Mouse (Mus musculus) hindbrain, embryonic 15.5 days (tissue): Measurements from ENCODE around the gene Arhgap42. TPM values are rescaled to one million over a fixed set of nuclear protein-coding genes. Genes with fewer than 3 reads are reported as not detected.
A peak's percentile ranks its signal among the peaks of the same experiment; 100 is the strongest.

Experiments used
- ATAC-seq: fragments of 200-750 bp; cut with Nextera tagmentation; 2 replicates; pipeline ENCODE4 v1.8.0; 2017; ENCODE audit warnings: low read depth, moderate number of reproducible peaks, moderate TSS enrichment; ENCODE audit not compliant: low FRiP score
- H3K27ac ChIP-seq: fragments of 300-500 bp; sonication (generic); replicated peaks from 2 replicates; pipeline ENCODE4 v1.5.1; 2015; ENCODE audit warnings: mild to moderate bottlenecking, inconsistent platforms
- H3K27me3 ChIP-seq: fragments of 300-500 bp; sonication (generic); 2 replicates; pipeline ENCODE4 v1.6.1; 2015; ENCODE audit warnings: control low read depth, inconsistent platforms
- H3K36me3 ChIP-seq: fragments of 300-500 bp; sonication (generic); 2 replicates; pipeline ENCODE4 v1.6.1; 2015; ENCODE audit warnings: control low read depth, inconsistent platforms
- H3K4me1 ChIP-seq: fragments of 300-500 bp; sonication (generic); replicated peaks from 2 replicates; pipeline ENCODE4 v1.6.1; 2015; ENCODE audit warnings: control low read depth, inconsistent platforms
- H3K4me2 ChIP-seq: fragments of 300-500 bp; sonication (generic); 2 replicates; pipeline ENCODE4 v1.6.1; 2015; ENCODE audit warnings: moderate library complexity, mild to moderate bottlenecking, inconsistent platforms
- H3K4me3 ChIP-seq: fragments of 300-500 bp; sonication (generic); 2 replicates; pipeline ENCODE4 v1.5.1; 2015; ENCODE audit warnings: mild to moderate bottlenecking, inconsistent platforms
- H3K9ac ChIP-seq: fragments of 300-500 bp; sonication (generic); 2 replicates; pipeline ENCODE4 v1.6.1; 2015; ENCODE audit warnings: inconsistent platforms
- H3K9me3 ChIP-seq: fragments of 300-500 bp; sonication (generic); 2 replicates; pipeline ENCODE4 v1.6.1; 2016; ENCODE audit warnings: control low read depth, inconsistent platforms
- whole genome bisulfite sequencing: fragments of 180-500 bp; shearing (Covaris S2); methylation state at CpG from one replicate; pipeline ENCODE4 v1.1.7; 2015; 5-methylcytosine and 5-hydroxymethylcytosine counted together
- polyA plus RNA-seq: library from polyadenylated mRNA; unstranded; fragments of >200 nt; fragmentation: Nextera tagmentation; extraction: Ambion mirVana; gene quantifications from 2 replicates; pipeline ENCODE4 v1.2.1, GENCODE M21; 2015

The Arhgap42 gene
- polyA plus RNA-seq, 1 experiment from 2014 or later, result 18.1 TPM

GRCm38 (mm10) chr9:9083441-9083840 lies 155.5 kb downstream of the Arhgap42 start:
- H3K4me2 ChIP-seq, result no peak overlapping the region
- no peaks in the 10 kb centered on the region for H3K4me1 ChIP-seq
- no peaks in the 10 kb centered on the region for H3K27me3 ChIP-seq
- ATAC-seq, result no peak
- H3K27ac ChIP-seq, result no peak overlapping the region
- H3K9me3 ChIP-seq, result no peaks in the 10 kb centered on the region
- H3K36me3 ChIP-seq, result no peaks in the 10 kb centered on the region
- WGBS, result 89% methylated on average over 2 of the region's 2 CpGs
- H3K9ac ChIP-seq, result no peak overlapping the region
- H3K4me3 ChIP-seq, result no peak overlapping the region

DNA sequence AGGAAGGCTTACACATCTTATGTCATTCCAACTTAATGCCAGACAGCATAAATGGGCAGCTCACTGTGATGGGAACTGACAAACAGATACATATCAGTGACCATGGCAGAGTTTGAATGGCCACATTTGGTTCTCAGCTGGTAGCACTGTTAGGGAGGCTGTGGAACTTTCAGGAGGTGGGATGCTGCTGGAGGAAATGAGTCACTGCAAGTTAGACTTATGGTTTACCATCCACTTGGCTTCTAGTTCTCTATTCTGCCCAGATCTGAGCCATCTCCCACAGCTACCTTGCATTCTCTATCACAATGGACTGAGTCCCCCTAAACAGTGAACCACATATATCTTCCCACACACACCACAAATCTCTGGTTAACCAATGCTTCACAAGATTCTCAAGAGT lies 186.0 kb downstream of the Arhgap42 start:
- Histone ChIP-seq H3K4me1 (no peaks in the 10 kb centered on the region), H3K9ac (no peak overlapping the region), H3K36me3 (no peaks in the 10 kb centered on the region), H3K4me2 (no peak overlapping the region), H3K9me3 (no peaks in the 10 kb centered on the region), H3K4me3 (no peak overlapping the region), H3K27me3 (no peaks in the 10 kb centered on the region), H3K27ac (no peak overlapping the region)
- no peak for ATAC-seq

DNA sequence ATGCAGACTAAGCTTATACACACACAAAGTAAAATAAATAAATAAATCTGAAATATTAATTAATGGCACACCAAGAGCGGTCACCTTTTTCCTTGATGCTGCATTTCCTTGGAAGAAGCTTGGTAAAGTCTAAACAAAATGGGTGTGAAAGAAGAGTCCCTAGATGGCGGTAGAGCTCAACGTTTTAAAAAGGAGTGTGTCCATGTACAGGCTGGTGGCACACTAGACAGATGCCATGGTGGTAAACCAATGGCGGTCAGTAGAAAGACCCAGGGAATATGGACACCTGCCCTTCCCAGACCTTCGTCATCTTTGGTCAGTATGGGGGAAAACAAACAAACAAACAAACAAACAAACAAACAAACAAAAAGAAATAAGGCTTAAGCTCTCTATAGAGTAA lies 187.7 kb downstream of the Arhgap42 start:
- no peak overlapping the region for H3K27ac ChIP-seq
- no peaks in the 10 kb centered on the region for H3K36me3 ChIP-seq
- no peaks in the 10 kb centered on the region for H3K9me3 ChIP-seq
- 51% methylated on average over 5 of the region's 5 CpGs for WGBS
- no peak overlapping the region for H3K9ac ChIP-seq
- H3K4me3 ChIP-seq, result no peak overlapping the region
- H3K4me1 ChIP-seq, result no peaks in the 10 kb centered on the region
- ATAC-seq, result 0 out of 2 replicates have a peak, but pooled peaks have one; percentile 63
- no peak overlapping the region for H3K4me2 ChIP-seq
- H3K27me3 ChIP-seq, result no peaks in the 10 kb centered on the region

GRCm38 (mm10) chr9:9049202-9049601 lies 189.7 kb downstream of the Arhgap42 start:
- WGBS, result 54% methylated on average over 3 of the region's 3 CpGs

DNA sequence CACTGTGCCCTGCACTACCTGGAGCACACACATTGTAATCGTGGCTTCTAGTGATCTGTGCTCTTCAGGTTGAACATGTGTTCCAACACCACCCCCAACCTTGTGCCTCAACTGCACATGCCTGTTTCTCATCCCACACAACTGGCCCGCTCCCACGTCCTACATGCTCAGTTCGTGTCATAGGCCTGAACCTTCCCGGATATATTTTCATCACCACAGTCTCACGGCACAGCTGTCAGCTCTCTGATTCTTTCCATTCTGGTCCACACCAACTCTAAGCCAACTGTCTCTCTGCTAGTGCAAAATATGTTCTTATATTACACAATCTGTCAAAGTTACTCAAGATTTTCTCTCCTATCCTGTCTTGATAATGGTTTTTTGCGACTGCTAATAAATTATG lies 197.9 kb downstream of the Arhgap42 start:
- no peak overlapping the region for H3K9ac ChIP-seq
- no peak overlapping the region for H3K4me2 ChIP-seq
- 96% methylated on average over 7 of the region's 7 CpGs for WGBS
- H3K4me3 ChIP-seq, result no peak overlapping the region
- no peaks in the 10 kb centered on the region for H3K9me3 ChIP-seq
- H3K4me1 ChIP-seq, result no peaks in the 10 kb centered on the region
- no peak for ATAC-seq
- H3K36me3 ChIP-seq, result no peaks in the 10 kb centered on the region
- H3K27ac ChIP-seq, result no peak overlapping the region
- no peaks in the 10 kb centered on the region for H3K27me3 ChIP-seq

More at GRCm38 (mm10) chr9:9049202-9049601, 189.7 kb downstream of the Arhgap42 start:
- Histone ChIP-seq H3K36me3 (no peaks in the 10 kb centered on the region), H3K9ac (no peak overlapping the region), H3K4me3 (no peak overlapping the region), H3K4me2 (no peak overlapping the region), H3K9me3 (no peaks in the 10 kb centered on the region), H3K27ac (no peak overlapping the region), H3K27me3 (no peaks in the 10 kb centered on the region), H3K4me1 (no peaks in the 10 kb centered on the region)
- no peak for ATAC-seq

GRCm38 (mm10) chr9:9037017-9037671 lies 201.8 kb downstream of the Arhgap42 start:
- Histone ChIP-seq H3K4me1 (no peaks in the 10 kb centered on the region), H3K4me3 (no peak overlapping the region)
- 78% methylated on average over 3 of the region's 3 CpGs for WGBS

GRCm38 (mm10) chr9:9027904-9028303 lies 211.0 kb downstream of the Arhgap42 start:
- no peak overlapping the region for H3K9ac ChIP-seq
- WGBS, result 53% methylated on average over 3 of the region's 3 CpGs
- no peaks in the 10 kb centered on the region for H3K9me3 ChIP-seq
- no peak overlapping the region for H3K27ac ChIP-seq
- H3K4me3 ChIP-seq, result no peak overlapping the region
- no peaks in the 10 kb centered on the region for H3K36me3 ChIP-seq
- no peaks in the 10 kb centered on the region for H3K4me1 ChIP-seq
- no peak for ATAC-seq
- H3K27me3 ChIP-seq, result no peaks in the 10 kb centered on the region
- no peak overlapping the region for H3K4me2 ChIP-seq

More at GRCm38 (mm10) chr9:9037017-9037671, 201.8 kb downstream of the Arhgap42 start:
- Histone ChIP-seq H3K9me3 (no peaks in the 10 kb centered on the region), H3K4me2 (no peak overlapping the region), H3K27ac (no peak overlapping the region), H3K36me3 (no peaks in the 10 kb centered on the region), H3K27me3 (no peaks in the 10 kb centered on the region), H3K9ac (no peak overlapping the region)
- ATAC-seq, result no peak

- H3K4me1 ChIP-seq, result no peaks in the 10 kb centered on the region
- H3K4me3 ChIP-seq, result no peak overlapping the region
- WGBS, result 2% methylated on average over 5 of the region's 5 CpGs
- H3K27ac ChIP-seq, result no peak overlapping the region
- no peak overlapping the region for H3K4me2 ChIP-seq
- no peak overlapping the region for H3K9ac ChIP-seq
- H3K9me3 ChIP-seq, result no peaks in the 10 kb centered on the region
- no peaks in the 10 kb centered on the region for H3K36me3 ChIP-seq
- no peak for ATAC-seq
- H3K27me3 ChIP-seq, result no peaks in the 10 kb centered on the region
These were observed 211.5 kb downstream of the Arhgap42 start for GRCm38 (mm10) chr9:9027445-9027844.

- ATAC-seq, result no peak
- H3K4me3 ChIP-seq, result no peak overlapping the region
- H3K9me3 ChIP-seq, result no peaks in the 10 kb centered on the region
- no peak overlapping the region for H3K9ac ChIP-seq
- no peak overlapping the region for H3K4me2 ChIP-seq
- no peak overlapping the region for H3K27ac ChIP-seq
- no peaks in the 10 kb centered on the region for H3K27me3 ChIP-seq
- peaks cover 3% of the 10 kb centered on the region; the same call in 1 of the 2 replicates for H3K36me3 ChIP-seq
- 95% methylated on average over 2 of the region's 2 CpGs for WGBS
- no peaks in the 10 kb centered on the region for H3K4me1 ChIP-seq
These were observed 223.8 kb downstream of the Arhgap42 start for GRCm38 (mm10) chr9:9015108-9015507.

DNA sequence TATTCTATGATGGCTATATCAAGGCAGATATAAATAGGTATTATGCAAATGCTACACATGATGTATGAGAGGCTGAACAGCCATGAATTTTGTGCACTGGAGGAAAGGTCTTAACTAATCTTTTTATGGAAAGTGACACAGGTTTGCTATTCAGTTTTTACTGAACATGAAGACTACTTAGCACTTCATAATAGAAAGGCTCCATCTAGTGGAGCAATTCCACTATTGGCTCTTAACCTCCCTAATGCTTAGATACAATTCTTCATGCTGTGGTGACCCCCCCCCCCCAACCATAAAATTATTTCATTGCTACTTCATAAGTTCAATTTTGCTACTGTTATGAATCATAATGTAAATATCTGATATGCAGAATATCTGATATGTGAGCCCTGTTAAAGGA lies 237.7 kb downstream of the Arhgap42 start:
- Histone ChIP-seq H3K4me3 (no peak overlapping the region), H3K27ac (no peak overlapping the region), H3K27me3 (no peaks in the 10 kb centered on the region), H3K9me3 (no peaks in the 10 kb centered on the region), H3K4me1 (no peaks in the 10 kb centered on the region), H3K9ac (no peak overlapping the region), H3K36me3 (peaks cover 7% of the 10 kb centered on the region; the same call in 1 of the 2 replicates), H3K4me2 (no peak overlapping the region)
- ATAC-seq, result no peak

DNA sequence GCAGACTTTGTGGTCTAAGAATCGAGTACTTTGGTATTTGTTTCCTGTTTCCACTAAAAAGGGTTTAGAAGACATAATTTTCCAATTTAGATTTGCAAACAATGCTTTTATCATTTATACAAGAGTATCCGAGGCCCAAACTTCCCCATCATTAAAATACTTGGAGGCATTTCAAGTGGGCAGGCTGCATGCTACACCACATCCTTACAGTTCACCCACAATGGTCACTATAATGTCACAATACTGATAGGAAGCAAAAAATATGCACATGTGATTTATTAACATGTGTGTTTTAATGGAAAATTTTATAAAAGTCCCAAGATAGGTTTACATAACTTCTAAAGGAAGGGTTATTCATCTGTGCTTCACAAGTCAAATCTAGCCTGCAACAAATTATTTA lies 242.4 kb downstream of the Arhgap42 start:
- Histone ChIP-seq H3K27me3 (no peaks in the 10 kb centered on the region), H3K4me2 (no peak overlapping the region), H3K4me3 (no peak overlapping the region), H3K9me3 (no peaks in the 10 kb centered on the region), H3K4me1 (no peaks in the 10 kb centered on the region), H3K27ac (no peak overlapping the region), H3K9ac (no peak overlapping the region), H3K36me3 (0 out of 2 replicates have a peak, but pooled peaks cover 3% of the 10 kb centered on the region)
- no peak for ATAC-seq
- 83% methylated on average over 2 of the region's 2 CpGs for WGBS

- Histone ChIP-seq H3K36me3 (no peaks in the 10 kb centered on the region), H3K27me3 (no peaks in the 10 kb centered on the region), H3K27ac (no peak overlapping the region), H3K4me3 (no peak overlapping the region), H3K9me3 (no peaks in the 10 kb centered on the region), H3K4me1 (no peaks in the 10 kb centered on the region), H3K4me2 (no peak overlapping the region), H3K9ac (no peak overlapping the region)
- no peak for ATAC-seq
- WGBS, result 82% methylated on average over 3 of the region's 3 CpGs
These were observed 256.6 kb downstream of the Arhgap42 start for GRCm38 (mm10) chr9:8982315-8982714.

DNA sequence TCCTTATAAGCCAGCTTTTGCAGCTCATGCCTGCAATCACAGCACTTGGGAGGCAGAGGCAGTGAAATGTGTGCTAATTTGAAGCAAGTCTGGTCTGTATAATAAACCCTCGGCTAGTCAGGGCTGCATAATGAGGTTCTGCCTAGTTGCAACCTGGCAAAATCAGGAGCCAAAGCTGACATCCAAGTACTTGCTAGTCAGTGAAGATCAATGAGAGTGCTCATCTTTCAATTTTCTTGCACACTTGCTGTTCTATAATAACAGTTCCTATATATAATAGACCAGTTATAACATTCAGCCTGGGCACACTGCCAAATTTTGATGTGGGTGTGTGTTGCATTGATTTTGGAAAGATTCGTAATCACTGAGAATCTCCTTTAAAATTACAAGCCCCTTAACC lies 261.1 kb downstream of the Arhgap42 start:
- Histone ChIP-seq H3K27ac (no peak overlapping the region), H3K4me3 (no peak overlapping the region), H3K36me3 (no peaks in the 10 kb centered on the region), H3K4me1 (no peaks in the 10 kb centered on the region), H3K27me3 (no peaks in the 10 kb centered on the region), H3K4me2 (no peak overlapping the region), H3K9ac (no peak overlapping the region), H3K9me3 (no peaks in the 10 kb centered on the region)
- 46% methylated on average over 2 of the region's 2 CpGs for WGBS
- peak; percentile 34; the same call in 1 of the 2 replicates for ATAC-seq
